15 mouse cellular contexts compared by ENCODE assay signal in genomic region chr12:111203076-111203475, GRCm38 (mm10). TPM values are rescaled to one million over a fixed set of nuclear protein-coding genes. Genes with fewer than 3 reads are reported as not detected.
DNase-seq lines count a peak whose midpoint lies in the region; ATAC-seq and TF ChIP-seq lines count a peak whose summit lies in the region.
"Had no signal": no experiment of that assay in that cellular context is flagged by ENCODE, and none has a peak within 500 bp of the region (broad histone marks: within the 10 kb centered on the region; RNA-seq: fewer than 3 reads in every experiment).

No protein-coding gene starts in this region.

- H3K27ac ChIP-seq in midbrain, embryonic 10.5 days (replicated peaks): 0 out of 2 replicates have a peak overlapping the region, but pooled peaks have one; percentile 46
- no peak overlapping the region for H3K27ac ChIP-seq in midbrain, embryonic 11.5 days (ENCODE audit: low read depth, low read length)
- no peak overlapping the region for H3K27ac ChIP-seq in forebrain, embryonic 14.5 days (ENCODE audit: low read depth, low read length)
- no peak overlapping the region for H3K27ac ChIP-seq in stomach, postnatal 0 days (replicated peaks)

- intact Hi-C loops in left cerebral cortex, postnatal 4 days (cut with DNase I): no loop called here
- intact Hi-C loops in heart, postnatal 10 days (cut with DNase I): no loop called here

- TF ChIP-seq EP300 in stomach, postnatal 0 days (optimal IDR thresholded peaks at IDR 0.05): no peak

- no peak overlapping the region for H3K4me3 ChIP-seq in midbrain, embryonic 10.5 days
- H3K4me3 ChIP-seq in midbrain, embryonic 11.5 days (ENCODE audit: low read depth, low read length): no peak overlapping the region
- no peak overlapping the region for H3K4me3 ChIP-seq in forebrain, embryonic 14.5 days (ENCODE audit: low read depth, low read length)
- H3K4me3 ChIP-seq in stomach, postnatal 0 days (ENCODE audit: low read depth, low read length): no peak overlapping the region

- H3K9ac ChIP-seq in midbrain, embryonic 11.5 days (ENCODE audit: low read length): no peak overlapping the region
- no peak overlapping the region for H3K9ac ChIP-seq in forebrain, embryonic 14.5 days (ENCODE audit: low read length)
- no peak overlapping the region for H3K9ac ChIP-seq in stomach, postnatal 0 days (ENCODE audit: low read length)

- peaks cover 4% of the 10 kb centered on the region; the same call in 1 of the 2 replicates for H3K36me3 ChIP-seq in midbrain, embryonic 10.5 days
- no peaks in the 10 kb centered on the region for H3K36me3 ChIP-seq in midbrain, embryonic 11.5 days (ENCODE audit: control insufficient read depth, insufficient read depth, low read length)
- no peaks in the 10 kb centered on the region for H3K36me3 ChIP-seq in forebrain, embryonic 14.5 days (ENCODE audit: control insufficient read depth, insufficient read depth, low read length)
- no peaks in the 10 kb centered on the region for H3K36me3 ChIP-seq in stomach, postnatal 0 days (ENCODE audit: control insufficient read depth, insufficient read depth, low read length)

- no peak for ATAC-seq in midbrain, embryonic 11.5 days (ENCODE audit: low FRiP score)
- no peak for ATAC-seq in forebrain, embryonic 14.5 days
- no peak for ATAC-seq in stomach, postnatal 0 days (ENCODE audit: low FRiP score, low TSS enrichment)

- no peak for DNase-seq in midbrain, embryonic 10.5 days (ENCODE audit: low spot score)
- DNase-seq in midbrain, embryonic 11.5 days (ENCODE audit: low spot score, missing footprints): no peak
- peak; percentile 55 for DNase-seq in forebrain, embryonic 14.5 days (ENCODE audit: low spot score)
- DNase-seq in left cerebral cortex, postnatal 4 days: peak; percentile 21
- DNase-seq in stomach, postnatal 0 days (ENCODE audit: low spot score): no peak
- no peak for DNase-seq in urinary bladder, postnatal 36 days (ENCODE audit: low spot score in 2 of 2)
- DNase-seq in heart, postnatal 10 days: no peak
- DNase-seq: cerebellum, adult 18-20 months; kidney, adult 11 months; lung, postnatal 10 days; thymus, postnatal 36 days had no signal

- no peaks in the 10 kb centered on the region for H3K9me3 ChIP-seq in midbrain, embryonic 10.5 days (replicated peaks)
- H3K9me3 ChIP-seq in midbrain, embryonic 11.5 days (ENCODE audit: control insufficient read depth, low read length): no peaks in the 10 kb centered on the region
- no peaks in the 10 kb centered on the region for H3K9me3 ChIP-seq in forebrain, embryonic 14.5 days (replicated peaks; ENCODE audit: control insufficient read depth, low read length)
- H3K9me3 ChIP-seq in stomach, postnatal 0 days (ENCODE audit: control insufficient read depth, low read length): no peaks in the 10 kb centered on the region

- no peak overlapping the region for H3K4me2 ChIP-seq in midbrain, embryonic 11.5 days
- H3K4me2 ChIP-seq in forebrain, embryonic 14.5 days (ENCODE audit: low read length): no peak overlapping the region
- H3K4me2 ChIP-seq in stomach, postnatal 0 days (replicated peaks; ENCODE audit: low read depth): no peak overlapping the region

- TF ChIP-seq CTCF in stomach, postnatal 0 days (IDR thresholded peaks at IDR 0.05; ENCODE audit: low read depth): peak; percentile 8; the same call in 1 of the 2 replicates

- H3K27me3 ChIP-seq in midbrain, embryonic 10.5 days (ENCODE audit: low read depth, poor library complexity, severe bottlenecking): no peaks in the 10 kb centered on the region
- H3K27me3 ChIP-seq in midbrain, embryonic 11.5 days (ENCODE audit: control insufficient read depth, insufficient read depth, low read length): no peaks in the 10 kb centered on the region
- no peaks in the 10 kb centered on the region for H3K27me3 ChIP-seq in forebrain, embryonic 14.5 days (replicated peaks; ENCODE audit: control insufficient read depth, insufficient read depth, low read length)
- H3K27me3 ChIP-seq in stomach, postnatal 0 days (ENCODE audit: control insufficient read depth, insufficient read depth, low read length): no peaks in the 10 kb centered on the region

- peaks cover 12% of the 10 kb centered on the region for H3K4me1 ChIP-seq in midbrain, embryonic 10.5 days
- no peaks in the 10 kb centered on the region for H3K4me1 ChIP-seq in midbrain, embryonic 11.5 days (ENCODE audit: control insufficient read depth, insufficient read depth, low read length)
- H3K4me1 ChIP-seq in forebrain, embryonic 14.5 days (ENCODE audit: control insufficient read depth, insufficient read depth, low read length): peaks cover 4% of the 10 kb centered on the region
- H3K4me1 ChIP-seq in stomach, postnatal 0 days (replicated peaks; ENCODE audit: control insufficient read depth, insufficient read depth): no peaks in the 10 kb centered on the region

- 80% methylated on average over 10 of the region's 10 CpGs for WGBS in midbrain, embryonic 10.5 days
- 69% methylated on average over 10 of the region's 10 CpGs for WGBS in midbrain, embryonic 11.5 days
- 60% methylated on average over 10 of the region's 10 CpGs for WGBS in forebrain, embryonic 14.5 days
- 69% methylated on average over 10 of the region's 10 CpGs for WGBS in stomach, postnatal 0 days

RNA-seq across cellular contexts. Expression of gene 4930595D18Rik, which starts 18.8 kb away (rescaled TPM):
- not detected in 2 replicates for polyA plus RNA-seq in midbrain, embryonic 10.5 days (2016; fragmentation: Nextera tagmentation; extraction: Ambion mirVana)
- not detected in 2 replicates for polyA plus RNA-seq in midbrain, embryonic 11.5 days (2014; fragmentation: Nextera tagmentation; extraction: Ambion mirVana)
- polyA plus RNA-seq in forebrain, embryonic 14.5 days (2014; fragmentation: Nextera tagmentation; extraction: Ambion mirVana): not detected in 2 replicates
- total RNA-seq in left cerebral cortex, postnatal 4 days (2021): not detected
- polyA plus RNA-seq in stomach, postnatal 0 days (2015; fragmentation: Nextera tagmentation; extraction: Ambion mirVana): not detected in 2 replicates
- total RNA-seq in heart, postnatal 10 days (2021): not detected
- total RNA-seq: adrenal gland, adult 18-20 months; left cerebral cortex, postnatal 36 days had no signal
- polyA plus RNA-seq: heart, embryonic 14.5 days; neural tube, embryonic 11.5 days had no signal

RNA-seq across cellular contexts. Expression of gene Traf3, which starts 36.9 kb away (rescaled TPM):
- 11.5 and 15.0 TPM in 2 replicates for polyA plus RNA-seq in midbrain, embryonic 10.5 days (2016; fragmentation: Nextera tagmentation; extraction: Ambion mirVana)
- 11.6 and 14.0 TPM in 2 replicates for polyA plus RNA-seq in midbrain, embryonic 11.5 days (2014; fragmentation: Nextera tagmentation; extraction: Ambion mirVana)
- 9.8 and 12.1 TPM in 2 replicates for polyA plus RNA-seq in forebrain, embryonic 14.5 days (2014; fragmentation: Nextera tagmentation; extraction: Ambion mirVana)
- 10 to 100 TPM; 37.0 to 41.8 TPM for total RNA-seq in left cerebral cortex, postnatal 4 days (2021)
- 3.2 and 4.4 TPM in 2 replicates for polyA plus RNA-seq in stomach, postnatal 0 days (2015; fragmentation: Nextera tagmentation; extraction: Ambion mirVana)
- total RNA-seq in heart, postnatal 10 days (2021): 10 to 100 TPM; 14.1 to 17.1 TPM

Comparison
In these comparisons a context has a peak if more than half of its experiments do, and no peak if none do; other contexts are left out.
1. DNase-seq: peak in forebrain, embryonic 14.5 days (single experiment) and left cerebral cortex, postnatal 4 days (single experiment); none in midbrain, embryonic 10.5 days (single experiment), midbrain, embryonic 11.5 days (single experiment), stomach, postnatal 0 days (single experiment), urinary bladder, postnatal 36 days (0 of 2) and heart, postnatal 10 days (0 of 2).